Mouse (Mus musculus) kidney, adult 2 months (tissue): Measurements from ENCODE around the gene Larp1b. TPM values are rescaled to one million over a fixed set of nuclear protein-coding genes. Genes with fewer than 3 reads are reported as not detected.

Experiments
- DNase-seq: peaks from one replicate; pipeline ENCODE4 v3.0.0; 2021
- H3K27ac ChIP-seq: fragments of 200-500 bp; 2 replicates; pipeline ENCODE4 v1.5.1; 2012; ENCODE audit warnings: low read depth, low read length, control low read depth, inconsistent platforms; ENCODE audit not compliant: insufficient read depth
- H3K27me3 ChIP-seq: fragments of 200-500 bp; replicated peaks from 2 replicates; pipeline ENCODE4 v1.6.1; 2012; ENCODE audit warnings: mild to moderate bottlenecking, moderate library complexity, low read length, inconsistent platforms; ENCODE audit not compliant: control insufficient read depth, insufficient read depth
- H3K36me3 ChIP-seq: fragments of 200-500 bp; 2 replicates; pipeline ENCODE4 v1.6.1; 2012; ENCODE audit warnings: mild to moderate bottlenecking, moderate library complexity, low read length, inconsistent platforms; ENCODE audit not compliant: control insufficient read depth, insufficient read depth
- H3K4me1 ChIP-seq: fragments of 200-500 bp; 2 replicates; pipeline ENCODE4 v1.6.1; 2011; ENCODE audit warnings: low read length; ENCODE audit not compliant: control insufficient read depth, insufficient read depth
- H3K4me3 ChIP-seq: fragments of 200-500 bp; 2 replicates; pipeline ENCODE4 v1.5.1; 2011; ENCODE audit warnings: mild to moderate bottlenecking, low read depth, low read length, control low read depth; ENCODE audit not compliant: insufficient read depth
- CTCF ChIP-seq: fragments of 200-500 bp; conservative IDR thresholded peaks from 2 replicates; pipeline ENCODE4 v1.5.1; 2011; ENCODE audit warnings: low read depth, mild to moderate bottlenecking, control low read depth, low read length, moderate library complexity, mixed read lengths; ENCODE audit not compliant: insufficient read depth, insufficient read length
- POLR2A ChIP-seq: fragments of 200-500 bp; IDR thresholded peaks from one replicate; pipeline ENCODE4 v1.6.1; 2011; ENCODE audit warnings: low read depth, low read length, control low read depth
- WGBS: fragments of 180-500 bp; shearing (Covaris S2); methylation state at CpG from one replicate; pipeline ENCODE4 v1.1.7; 2018; 5-methylcytosine and 5-hydroxymethylcytosine counted together
- polyA plus RNA-seq: library from polyadenylated mRNA; depleted of rRNA; stranded (reverse); fragments of >200 nt; gene quantifications from 2 replicates; pipeline ENCODE4 v1.2.3, GENCODE M21; 2012

Gene Larp1b
- polyA plus RNA-seq, 1 experiment, result 15.6 TPM

DNA sequence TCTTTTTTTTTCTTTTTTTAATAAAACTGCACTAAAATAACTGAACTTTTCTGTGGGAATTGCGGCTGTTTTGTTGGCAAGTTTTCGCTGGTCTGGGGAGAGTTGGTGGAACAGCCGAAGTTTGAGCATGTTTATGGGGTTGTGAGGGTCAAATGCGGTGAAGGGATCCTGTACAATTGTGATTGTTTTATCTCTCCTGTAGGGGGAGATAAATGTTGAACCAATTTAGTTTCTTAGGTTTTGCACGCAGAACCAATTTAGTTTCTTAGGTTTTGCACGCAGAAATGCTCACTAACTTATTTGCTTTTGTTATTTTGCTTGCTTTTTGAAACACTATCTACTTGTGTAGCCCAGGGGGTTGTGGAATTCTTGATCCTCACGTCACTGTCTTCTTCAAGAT lies 1.7 kb downstream of the Larp1b start:
- WGBS, result 4% methylated on average over 7 of the region's 7 CpGs

GRCm38 (mm10) chr3:40952606-40953005 lies 3.0 kb downstream of the Larp1b start:
- DNase-seq, result peak; percentile 60

More for the DNA sequence above, 1.7 kb downstream of the Larp1b start:
- DNase-seq, result no peak
- Histone ChIP-seq H3K36me3 (no peaks in the 10 kb centered on the region), H3K4me3 (peak overlapping the region; percentile 65), H3K4me1 (peaks cover 8% of the 10 kb centered on the region; the same call in 1 of the 2 replicates), H3K27me3 (no peaks in the 10 kb centered on the region), H3K27ac (peak overlapping the region; percentile 75)
- TF ChIP-seq POLR2A, result no peak
- TF ChIP-seq CTCF, result 0 out of 2 replicates have a peak, but pooled peaks have one; percentile 6

DNA sequence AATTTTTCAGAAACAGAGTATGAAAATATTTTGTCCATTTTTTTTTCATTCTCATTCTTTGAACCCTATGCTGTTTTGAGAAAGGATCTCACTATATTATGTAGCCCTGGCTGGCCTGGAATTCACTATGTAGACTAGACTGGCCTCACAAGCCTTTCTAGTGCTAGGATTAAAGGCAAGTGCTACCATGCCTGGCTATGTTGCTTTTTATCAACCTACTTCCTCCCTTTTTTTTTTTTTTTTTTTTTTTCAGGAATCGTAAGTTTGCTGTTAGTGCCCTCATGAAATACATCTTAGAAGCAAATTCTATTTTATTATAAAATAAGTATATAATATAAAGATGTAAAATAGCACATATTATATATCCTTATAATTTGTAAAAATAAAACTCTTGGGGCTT lies 5.2 kb downstream of the Larp1b start:
- no peak for DNase-seq
- WGBS, result 55% methylated on average over 1 of the region's 1 CpGs
- Histone ChIP-seq H3K4me3 (no peak overlapping the region), H3K27ac (no peak overlapping the region), H3K27me3 (no peaks in the 10 kb centered on the region), H3K36me3 (no peaks in the 10 kb centered on the region), H3K4me1 (peaks cover 8% of the 10 kb centered on the region; the same call in 1 of the 2 replicates)
- TF ChIP-seq POLR2A, result no peak
- TF ChIP-seq CTCF, result no peak

More at GRCm38 (mm10) chr3:40952606-40953005, 3.0 kb downstream of the Larp1b start:
- Histone ChIP-seq H3K36me3 (no peaks in the 10 kb centered on the region), H3K4me3 (no peak overlapping the region), H3K27me3 (no peaks in the 10 kb centered on the region), H3K27ac (0 out of 2 replicates have a peak overlapping the region, but pooled peaks have one; percentile 36), H3K4me1 (peaks cover 8% of the 10 kb centered on the region; the same call in 1 of the 2 replicates)
- TF ChIP-seq POLR2A (no peak), CTCF (peak; percentile 40)

GRCm38 (mm10) chr3:40958831-40959230 lies 9.2 kb downstream of the Larp1b start:
- no peak for DNase-seq
- H3K4me1 ChIP-seq, result peaks cover 2% of the 10 kb centered on the region; the same call in 1 of the 2 replicates
- no peak overlapping the region for H3K4me3 ChIP-seq
- H3K27ac ChIP-seq, result no peak overlapping the region
- H3K27me3 ChIP-seq, result no peaks in the 10 kb centered on the region
- TF ChIP-seq POLR2A (no peak), CTCF (no peak)
- H3K36me3 ChIP-seq, result no peaks in the 10 kb centered on the region

DNA sequence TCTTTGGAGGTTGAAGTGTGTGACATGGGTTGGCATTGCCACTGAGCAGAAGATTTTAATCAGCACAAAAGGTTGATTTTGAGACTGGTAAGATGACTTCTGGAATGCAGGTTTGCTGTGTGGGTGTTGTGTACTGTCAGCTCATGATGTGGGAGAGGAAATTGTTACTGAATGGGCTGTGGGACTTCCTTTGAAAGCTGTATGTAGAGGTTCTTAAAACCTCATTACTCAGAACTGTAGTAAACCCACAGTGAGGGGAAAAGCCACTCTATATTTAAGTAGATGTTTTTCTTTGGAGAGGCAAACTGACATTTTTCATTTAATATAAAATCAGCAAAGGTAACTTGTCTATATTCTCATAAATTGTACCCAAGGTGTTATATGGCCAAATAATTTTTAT lies 31.1 kb downstream of the Larp1b start:
- Histone ChIP-seq H3K27me3 (no peaks in the 10 kb centered on the region), H3K27ac (no peak overlapping the region), H3K36me3 (peaks cover 3% of the 10 kb centered on the region), H3K4me3 (no peak overlapping the region), H3K4me1 (no peaks in the 10 kb centered on the region)
- no peak for TF ChIP-seq POLR2A
- TF ChIP-seq CTCF, result no peak
- DNase-seq, result no peak

DNA sequence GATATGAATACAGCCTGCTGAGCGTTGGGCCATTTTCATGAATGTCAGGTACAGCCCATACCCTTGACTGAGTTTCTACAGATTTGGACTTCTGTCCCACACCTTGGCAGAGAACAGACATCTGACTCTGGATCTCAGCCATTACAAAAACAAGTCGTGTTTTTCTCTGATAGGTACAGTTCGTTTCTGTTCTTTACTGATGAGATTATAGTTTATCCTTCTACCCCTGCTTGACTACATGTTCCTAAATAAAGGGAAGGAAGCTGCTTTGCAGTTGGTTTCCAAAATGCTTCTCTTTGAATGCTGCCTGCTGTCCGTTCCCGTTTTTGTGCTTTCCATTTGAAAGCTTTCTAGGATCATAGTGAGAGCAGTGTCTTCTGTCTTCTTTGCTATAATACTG lies 37.9 kb downstream of the Larp1b start:
- 62% methylated on average over 5 of the region's 5 CpGs for WGBS

DNA sequence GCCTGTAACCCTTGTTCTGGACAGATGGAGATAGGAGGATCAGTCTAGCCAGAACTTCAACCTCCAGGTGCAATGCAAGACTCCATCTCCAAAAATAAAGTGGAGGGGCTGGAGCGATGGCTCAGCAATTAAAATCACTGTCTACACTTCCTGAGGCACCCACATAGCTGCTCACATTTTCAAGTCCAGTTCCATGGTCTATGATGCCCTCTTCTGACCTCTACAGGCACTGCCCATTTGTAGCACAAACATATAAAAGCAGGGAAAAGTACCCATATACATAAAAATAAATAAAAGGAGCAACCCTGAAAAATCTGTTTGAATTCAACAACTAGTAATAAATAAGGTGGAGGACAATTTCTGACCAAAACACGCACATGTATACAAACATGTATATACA lies 39.1 kb downstream of the Larp1b start:
- Histone ChIP-seq H3K27ac (no peak overlapping the region), H3K4me1 (peaks cover 4% of the 10 kb centered on the region; the same call in 1 of the 2 replicates), H3K36me3 (peaks cover 5% of the 10 kb centered on the region), H3K27me3 (no peaks in the 10 kb centered on the region), H3K4me3 (no peak overlapping the region)
- WGBS, result 69% methylated on average over 2 of the region's 2 CpGs
- TF ChIP-seq POLR2A (no peak), CTCF (peak; percentile 41)
- DNase-seq, result no peak

More for the DNA sequence above, 37.9 kb downstream of the Larp1b start:
- H3K4me3 ChIP-seq, result no peak overlapping the region
- H3K27ac ChIP-seq, result no peak overlapping the region
- TF ChIP-seq POLR2A, result no peak
- TF ChIP-seq CTCF, result no peak
- no peaks in the 10 kb centered on the region for H3K27me3 ChIP-seq
- peaks cover 4% of the 10 kb centered on the region; the same call in 1 of the 2 replicates for H3K4me1 ChIP-seq
- peaks cover 5% of the 10 kb centered on the region for H3K36me3 ChIP-seq
- no peak for DNase-seq

GRCm38 (mm10) chr3:40991541-40991940 lies 41.9 kb downstream of the Larp1b start:
- WGBS, result 46% methylated on average over 3 of the region's 3 CpGs
- Histone ChIP-seq H3K4me3 (no peak overlapping the region), H3K36me3 (peaks cover 5% of the 10 kb centered on the region), H3K27me3 (no peaks in the 10 kb centered on the region), H3K27ac (no peak overlapping the region), H3K4me1 (peaks cover 4% of the 10 kb centered on the region; the same call in 1 of the 2 replicates)
- TF ChIP-seq CTCF, result no peak
- TF ChIP-seq POLR2A, result no peak
- DNase-seq, result peak; percentile 45
